Mouse (Mus musculus): ENCODE measurements around the gene Lcn9.
"Not testable (repeated sequence)": the region's sequence is repeated elsewhere in the genome, so short reads cannot be mapped to it uniquely, and the experiment has no call there.

Gene Lcn9

GRCm38 (mm10) chr2:25822806-25823205 is at the start of gene Lcn9:
TSS of gene Lcn9 (plus strand) at chr2:25823153.
- DNase-seq, result no peak

GRCm38 (mm10) chr2:25773507-25773906 is 49.4 kb upstream of the Lcn9 start:
- DNase-seq, result no peak

GRCm38 (mm10) chr2:25774640-25775039 is 48.3 kb upstream of the Lcn9 start:
- no peak for DNase-seq

GRCm38 (mm10) chr2:25775991-25776390 is 47.0 kb upstream of the Lcn9 start:
- DNase-seq, result no peak

- DNase-seq, result no peak
Observed at GRCm38 (mm10) chr2:25776717-25777116, 46.2 kb upstream of the Lcn9 start, which contains the start of gene Lcn11. TSS of gene Lcn11 (plus strand) at chr2:25777017.

- no peak for DNase-seq
Observed at GRCm38 (mm10) chr2:25779076-25779475, 43.9 kb upstream of the Lcn9 start.

GRCm38 (mm10) chr2:25780921-25781320 is 42.0 kb upstream of the Lcn9 start:
- DNase-seq, result no peak

- DNase-seq, result no peak
Observed at GRCm38 (mm10) chr2:25781957-25782356, 41.0 kb upstream of the Lcn9 start, which contains the start of gene Gm13539. TSS of gene Gm13539 (plus strand) at chr2:25782257.

GRCm38 (mm10) chr2:25785573-25786322 is 37.2 kb upstream of the Lcn9 start:
- peak; percentile 32 for DNase-seq

GRCm38 (mm10) chr2:25789092-25789491 is 33.9 kb upstream of the Lcn9 start:
- no peak for DNase-seq

- DNase-seq, result no peak
Observed at GRCm38 (mm10) chr2:25797635-25798034, 25.3 kb upstream of the Lcn9 start.

GRCm38 (mm10) chr2:25798065-25798464 is 24.9 kb upstream of the Lcn9 start:
- DNase-seq, result no peak

GRCm38 (mm10) chr2:25811711-25812110 is 11.2 kb upstream of the Lcn9 start:
- DNase-seq, result no peak

- DNase-seq, result no peak
Observed at GRCm38 (mm10) chr2:25813364-25813763, 9.6 kb upstream of the Lcn9 start.

GRCm38 (mm10) chr2:25815748-25816147 is 7.2 kb upstream of the Lcn9 start, which contains the start of gene Glt6d1:
TSS of gene Glt6d1 (minus strand) at chr2:25815848.
- not testable (repeated sequence) for DNase-seq

- no peak for DNase-seq
Observed at GRCm38 (mm10) chr2:25824751-25825150, 1.8 kb downstream of the Lcn9 start.

- DNase-seq, result no peak
Observed at GRCm38 (mm10) chr2:25828344-25828947, 5.5 kb downstream of the Lcn9 start.

- no peak for DNase-seq
Observed at GRCm38 (mm10) chr2:25830786-25831185, 7.8 kb downstream of the Lcn9 start.

GRCm38 (mm10) chr2:25836291-25836690 is 13.3 kb downstream of the Lcn9 start:
- peak; percentile 72 for DNase-seq

- DNase-seq, result no peak
Observed at GRCm38 (mm10) chr2:25842161-25842560, 19.2 kb downstream of the Lcn9 start.

GRCm38 (mm10) chr2:25842758-25843157 is 19.8 kb downstream of the Lcn9 start:
- no peak for DNase-seq

GRCm38 (mm10) chr2:25844097-25844496 is 21.1 kb downstream of the Lcn9 start:
- DNase-seq, result no peak

GRCm38 (mm10) chr2:25846516-25846915 is 23.6 kb downstream of the Lcn9 start:
- no peak for DNase-seq

GRCm38 (mm10) chr2:25847226-25847625 is 24.3 kb downstream of the Lcn9 start, which contains the start of gene Sohlh1:
TSS of gene Sohlh1 (minus strand) at chr2:25847248.
- no peak for DNase-seq

Measured in embryo, embryonic 11 days (tissue).